Mouse (Mus musculus) kidney, adult 2 months (tissue): ENCODE data around the gene Mfsd8.
"Not testable (repeated sequence)": the region's sequence is repeated elsewhere in the genome, so short reads cannot be mapped to it uniquely, and the experiment has no call there.

ENCODE experiments used
- CTCF ChIP-seq: fragments of 200-500 bp; conservative IDR thresholded peaks from 2 replicates; pipeline ENCODE4 v1.5.1; 2011; ENCODE audit warnings: low read depth, mild to moderate bottlenecking, control low read depth, low read length, moderate library complexity, mixed read lengths; ENCODE audit not compliant: insufficient read depth, insufficient read length
- POLR2A ChIP-seq: fragments of 200-500 bp; IDR thresholded peaks from one replicate; pipeline ENCODE4 v1.6.1; 2011; ENCODE audit warnings: low read depth, low read length, control low read depth

GRCm38 (mm10) chr3:40893816-40894258 lies 47.2 kb upstream of the Mfsd8 start:
- not testable (repeated sequence) for TF ChIP-seq POLR2A
- TF ChIP-seq CTCF: peak; percentile 59
